Mouse (Mus musculus) hindbrain, postnatal 0 days (tissue): ENCODE data around the gene Gprin2. TPM values are rescaled to one million over a fixed set of nuclear protein-coding genes. Genes with fewer than 3 reads are reported as not detected.

ENCODE experiments used
- ATAC-seq: fragments of 200-750 bp; cut with Nextera tagmentation; 2 replicates; pipeline ENCODE4 v1.8.0; 2017; ENCODE audit warnings: mild to moderate bottlenecking, moderate TSS enrichment, moderate library complexity
- DNase-seq: peaks from one replicate; pipeline ENCODE4 v3.0.0-alpha.2; 2015; ENCODE audit warnings: low spot score
- H3K27ac ChIP-seq: fragments of 300-500 bp; sonication (generic); 2 replicates; pipeline ENCODE4 v1.5.1; 2014; ENCODE audit warnings: mild to moderate bottlenecking
- H3K27me3 ChIP-seq: fragments of 300-500 bp; sonication (generic); 2 replicates; pipeline ENCODE4 v1.6.1; 2014; ENCODE audit warnings: low read length, mixed read lengths; ENCODE audit not compliant: insufficient read depth
- H3K36me3 ChIP-seq: fragments of 300-500 bp; sonication (generic); 2 replicates; pipeline ENCODE4 v1.6.1; 2014; ENCODE audit warnings: low read length, mixed read lengths; ENCODE audit not compliant: insufficient read depth
- H3K4me1 ChIP-seq: fragments of 300-500 bp; sonication (generic); 2 replicates; pipeline ENCODE4 v1.6.1; 2014; ENCODE audit warnings: antibody characterized with exemption, low read length, mixed read lengths; ENCODE audit not compliant: insufficient read depth
- H3K4me2 ChIP-seq: fragments of 300-500 bp; sonication (generic); 2 replicates; pipeline ENCODE4 v1.6.1; 2014; ENCODE audit warnings: low read depth, mild to moderate bottlenecking, low read length, moderate library complexity, mixed read lengths
- H3K4me3 ChIP-seq: fragments of 300-500 bp; sonication (generic); 2 replicates; pipeline ENCODE4 v1.5.1; 2014; ENCODE audit warnings: low read length
- H3K9ac ChIP-seq: fragments of 300-500 bp; sonication (generic); replicated peaks from 2 replicates; pipeline ENCODE4 v1.6.1; 2014; ENCODE audit warnings: mild to moderate bottlenecking, low read length, moderate library complexity, mixed read lengths
- H3K9me3 ChIP-seq: fragments of 300-500 bp; sonication (generic); 2 replicates; pipeline ENCODE4 v1.6.1; 2016; ENCODE audit warnings: low read length, mixed read lengths
- CTCF ChIP-seq: IDR thresholded peaks from 2 replicates; pipeline ENCODE4 v1.5.1; 2016; ENCODE audit warnings: antibody characterized with exemption, control low read depth, low read depth
- WGBS: fragments of 180-500 bp; shearing (Covaris S2); extraction: QIAGEN DNeasy Blood & Tissue Kit; methylation state at CpG from one replicate; pipeline ENCODE4 v1.1.7; 2014; 5-methylcytosine and 5-hydroxymethylcytosine counted together
- polyA plus RNA-seq: library from polyadenylated mRNA; unstranded; fragments of >200 nt; fragmentation: Nextera tagmentation; extraction: Ambion mirVana; gene quantifications from 2 replicates; pipeline ENCODE4 v1.2.1, GENCODE M21; 2015
- total RNA-seq: library from RNA; depleted of rRNA; stranded (reverse); fragments of >200 nt; gene quantifications from 2 replicates; pipeline ENCODE4 v1.2.3, GENCODE M21; 2014

Gprin2 gene
- total and polyA plus RNA-seq, 2 experiments from 2014 or later: 8.1 to 31.7 TPM

DNA sequence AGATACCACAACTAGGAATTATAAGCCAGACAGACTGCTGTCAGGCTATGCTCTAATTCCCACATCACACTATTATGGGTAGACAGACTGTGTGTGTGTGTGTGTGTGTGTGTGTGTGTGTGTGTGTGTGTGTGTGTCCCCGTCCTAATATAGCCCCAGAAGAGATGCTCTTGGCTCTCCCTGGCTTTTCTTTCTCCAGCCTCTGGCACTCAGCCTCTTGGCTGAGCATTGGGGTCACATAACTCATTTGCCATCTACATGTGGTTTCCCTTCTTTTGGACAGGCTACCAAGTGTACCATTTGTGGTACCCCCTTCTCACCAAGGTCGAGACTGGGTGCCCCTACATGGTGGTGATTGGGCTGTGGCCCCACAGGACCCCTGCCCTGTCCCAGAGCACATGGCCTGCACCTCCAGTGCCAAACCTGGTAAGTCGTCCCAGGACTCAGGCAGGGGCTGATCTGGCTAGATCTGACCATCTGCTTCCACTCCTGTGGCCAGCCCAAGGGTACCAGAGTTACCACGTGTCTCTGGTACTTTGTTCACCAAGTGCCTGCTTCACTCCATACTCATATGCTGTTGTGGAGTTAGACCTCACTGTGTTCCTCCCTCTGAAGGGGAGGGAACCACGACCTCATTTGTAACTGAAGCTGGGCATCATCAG lies 20.1 kb upstream of the Gprin2 start:
- DNase-seq (no peak), ATAC-seq (peak; percentile 54)
- H3K27me3 ChIP-seq: no peaks in the 10 kb centered on the region
- peaks cover 3% of the 10 kb centered on the region; the same call in 1 of the 2 replicates for H3K4me1 ChIP-seq
- H3K4me3 ChIP-seq: no peak overlapping the region
- no peak overlapping the region for H3K27ac ChIP-seq
- no peak overlapping the region for H3K9ac ChIP-seq
- 66% methylated on average over 5 of the region's 5 CpGs for WGBS
- no peaks in the 10 kb centered on the region for H3K9me3 ChIP-seq
- H3K4me2 ChIP-seq: no peak overlapping the region
- no peaks in the 10 kb centered on the region for H3K36me3 ChIP-seq
- no peak for TF ChIP-seq CTCF

DNA sequence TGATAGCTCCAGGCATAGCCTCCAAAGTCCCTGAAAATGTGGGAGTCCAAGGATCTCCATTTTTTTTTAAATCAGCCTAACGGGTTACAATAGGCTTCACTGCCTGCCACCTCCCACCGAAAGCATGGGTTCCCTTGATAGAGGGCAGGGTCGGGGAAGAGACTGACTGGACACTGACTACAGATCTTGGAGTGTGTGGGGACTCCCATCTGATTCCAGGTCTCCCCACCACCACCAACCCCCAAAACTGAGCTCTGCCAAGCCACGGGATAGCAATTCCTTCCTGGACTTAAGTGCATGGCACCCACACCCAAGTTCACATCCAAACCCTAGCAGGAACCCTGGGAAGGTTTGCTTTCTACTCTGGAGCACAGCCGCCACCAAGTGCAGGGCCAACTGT lies 19.0 kb upstream of the Gprin2 start:
- H3K27ac ChIP-seq: no peak overlapping the region

DNA sequence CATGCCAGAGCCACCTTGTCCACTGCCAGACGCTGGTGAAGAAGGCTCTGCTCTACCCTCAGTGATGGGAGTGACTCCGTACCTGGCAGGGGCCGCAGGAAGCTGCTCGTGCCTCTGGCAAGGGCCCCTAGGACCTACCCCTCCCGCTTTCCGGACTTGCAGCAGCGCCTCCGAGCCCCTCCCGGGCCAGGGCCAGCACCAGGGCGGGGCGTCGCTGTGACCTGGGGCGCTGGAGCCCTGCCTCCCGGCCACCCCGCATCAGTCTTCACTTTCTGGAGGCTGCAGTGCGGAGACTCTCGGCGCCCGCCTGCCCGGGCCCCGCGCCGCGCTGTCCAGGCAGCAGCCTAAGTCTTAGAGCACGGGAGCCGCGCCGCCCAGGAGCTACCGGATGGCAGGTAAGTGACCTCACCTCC lies 18.3 kb upstream of the Gprin2 start:
- no peak for ATAC-seq
- no peaks in the 10 kb centered on the region for H3K4me1 ChIP-seq
- no peak overlapping the region for H3K27ac ChIP-seq
- H3K36me3 ChIP-seq: no peaks in the 10 kb centered on the region
- H3K9me3 ChIP-seq: no peaks in the 10 kb centered on the region
- no peak overlapping the region for H3K9ac ChIP-seq
- WGBS: 7% methylated on average over 28 of the region's 29 CpGs
- peak overlapping the region; percentile 17 for H3K4me3 ChIP-seq
- no peak for DNase-seq
- no peaks in the 10 kb centered on the region for H3K27me3 ChIP-seq
- H3K4me2 ChIP-seq: peak overlapping the region; percentile 51
- no peak for TF ChIP-seq CTCF

More for the DNA sequence above, 19.0 kb upstream of the Gprin2 start:
- 74% methylated on average over 5 of the region's 5 CpGs for WGBS
- no peaks in the 10 kb centered on the region for H3K4me1 ChIP-seq
- no peak for TF ChIP-seq CTCF
- H3K9me3 ChIP-seq: no peaks in the 10 kb centered on the region
- no peak for DNase-seq
- H3K9ac ChIP-seq: no peak overlapping the region
- no peak for ATAC-seq
- no peaks in the 10 kb centered on the region for H3K27me3 ChIP-seq
- no peak overlapping the region; the same call in 1 of the 2 replicates for H3K4me3 ChIP-seq
- no peak overlapping the region for H3K4me2 ChIP-seq
- no peaks in the 10 kb centered on the region for H3K36me3 ChIP-seq

DNA sequence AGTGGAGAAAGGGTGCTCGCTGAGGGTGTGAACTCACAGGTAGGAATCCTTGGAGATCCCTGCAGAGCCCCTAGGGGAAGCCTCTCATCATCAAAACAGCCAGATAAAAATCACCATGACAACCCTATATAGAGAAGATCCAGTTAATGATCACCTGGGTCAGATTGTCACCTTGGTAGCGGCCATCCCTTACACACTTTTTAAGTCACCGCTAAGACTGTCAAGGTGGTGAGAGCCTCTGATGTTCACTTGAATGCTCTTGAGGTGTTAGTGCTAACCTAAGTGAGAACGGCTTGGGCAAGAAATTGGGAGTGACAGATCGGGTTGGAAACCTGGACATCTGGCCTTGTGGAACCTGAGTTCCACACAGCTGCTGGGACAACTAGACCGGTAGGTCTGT lies 17.8 kb upstream of the Gprin2 start, which contains the start of gene Syt15:
TSS of gene Syt15 (plus strand) at position 301 of the 400 bp plus-strand sequence.
- 77% methylated on average over 6 of the region's 6 CpGs for WGBS
- peak within 1 kb of the TSS; percentile 17 for H3K4me3 ChIP-seq

DNA sequence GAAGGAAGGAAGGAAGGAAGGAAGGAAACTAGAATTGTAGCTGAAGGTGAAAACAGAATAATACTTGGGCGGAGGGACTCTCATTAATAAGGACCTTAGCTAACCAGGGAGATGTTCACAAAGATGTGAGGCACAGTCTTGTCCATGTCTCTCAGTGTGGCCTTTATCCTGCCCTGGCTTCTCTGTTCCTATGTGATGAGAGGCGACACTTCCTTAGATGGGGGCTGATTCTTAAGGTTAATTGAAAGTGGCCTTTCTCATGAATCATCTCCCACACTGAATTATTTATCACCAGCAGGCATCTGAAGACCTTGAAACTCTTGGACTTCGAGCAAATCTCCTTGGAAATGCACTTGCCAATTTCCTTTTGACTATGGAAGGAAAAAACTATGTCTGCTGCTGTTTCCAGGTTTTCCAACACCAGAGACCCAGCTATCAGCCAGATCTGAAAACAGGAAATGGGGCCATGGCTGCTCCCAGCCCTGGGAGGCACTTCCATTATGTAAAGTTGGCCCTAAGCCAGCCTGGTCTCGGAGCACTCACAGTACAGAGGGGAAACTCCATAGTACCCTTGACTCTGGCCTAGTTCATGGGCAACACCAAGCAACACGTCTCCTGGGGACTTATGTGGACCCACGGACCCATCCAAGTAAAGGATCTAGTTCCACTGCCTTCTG lies 14.1 kb upstream of the Gprin2 start:
- Histone ChIP-seq H3K36me3 (no peaks in the 10 kb centered on the region), H3K4me2 (no peak overlapping the region), H3K9ac (no peak overlapping the region), H3K4me1 (no peaks in the 10 kb centered on the region), H3K27me3 (no peaks in the 10 kb centered on the region), H3K27ac (peak overlapping the region; percentile 7; the same call in 1 of the 2 replicates), H3K4me3 (no peak overlapping the region), H3K9me3 (no peaks in the 10 kb centered on the region)
- ATAC-seq (no peak), DNase-seq (peak; percentile 62)
- TF ChIP-seq CTCF: no peak
- WGBS: 46% methylated on average over 6 of the region's 6 CpGs

More for the DNA sequence above, 17.8 kb upstream of the Gprin2 start, which contains the start of gene Syt15:
- TF ChIP-seq CTCF: no peak
- H3K9ac ChIP-seq: no peak within 1 kb of the TSS
- DNase-seq (no peak), ATAC-seq (no peak)
- no peaks in the 10 kb centered on the region for H3K27me3 ChIP-seq
- H3K4me1 ChIP-seq: no peaks in the 10 kb centered on the region
- H3K9me3 ChIP-seq: no peaks in the 10 kb centered on the region
- H3K4me2 ChIP-seq: peak within 1 kb of the TSS; percentile 51
- H3K27ac ChIP-seq: no peak within 1 kb of the TSS
- no peaks in the 10 kb centered on the region for H3K36me3 ChIP-seq

DNA sequence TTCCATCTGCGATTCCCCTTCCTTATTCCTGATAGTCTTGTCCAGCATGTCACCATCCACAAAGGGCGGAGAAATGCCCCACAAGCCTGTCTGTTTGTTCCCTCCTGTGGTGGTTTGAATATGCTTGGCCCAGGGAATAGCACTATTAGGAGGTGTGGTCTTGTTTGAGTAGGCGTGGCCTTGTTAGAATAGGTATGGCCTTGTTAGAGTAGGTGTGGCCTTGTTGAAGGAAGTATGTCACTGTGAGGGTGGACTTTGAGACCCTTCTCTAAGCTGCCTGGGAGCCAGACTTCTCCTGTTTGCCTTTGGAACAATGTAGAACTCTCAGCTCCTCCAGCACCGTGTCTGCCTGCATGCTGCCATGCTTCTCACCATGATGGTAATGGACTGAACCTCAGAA lies 8.5 kb upstream of the Gprin2 start:
- Histone ChIP-seq H3K4me1 (no peaks in the 10 kb centered on the region), H3K36me3 (no peaks in the 10 kb centered on the region), H3K27ac (no peak overlapping the region), H3K4me2 (no peak overlapping the region), H3K9ac (no peak overlapping the region), H3K9me3 (no peaks in the 10 kb centered on the region), H3K4me3 (no peak overlapping the region), H3K27me3 (no peaks in the 10 kb centered on the region)
- DNase-seq: no peak
- ATAC-seq: no peak
- TF ChIP-seq CTCF: no peak
- WGBS: 89% methylated on average over 4 of the region's 4 CpGs

DNA sequence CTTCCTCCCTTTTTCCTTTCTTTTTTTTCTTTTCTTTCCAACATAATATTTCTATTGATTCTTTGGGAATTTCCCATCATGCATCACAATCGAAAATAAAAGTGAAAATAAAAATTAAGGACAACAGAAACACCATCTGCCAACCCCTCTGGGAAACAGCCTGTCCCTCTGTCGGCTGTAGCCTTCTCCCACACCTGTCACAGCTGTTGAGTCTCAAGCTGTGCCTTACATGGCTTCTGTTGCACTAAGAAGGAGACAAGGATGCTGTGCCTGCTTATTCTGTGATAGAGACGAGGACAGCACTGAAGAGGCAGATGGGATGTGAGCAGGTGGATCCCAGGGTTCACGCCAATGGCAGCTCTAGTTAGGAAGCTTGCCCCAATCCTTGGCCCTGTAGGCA lies 7.6 kb upstream of the Gprin2 start:
- no peak overlapping the region for H3K9ac ChIP-seq
- ATAC-seq: no peak
- DNase-seq: no peak

More for the DNA sequence above, 7.6 kb upstream of the Gprin2 start:
- H3K4me2 ChIP-seq: no peak overlapping the region
- no peaks in the 10 kb centered on the region for H3K36me3 ChIP-seq
- H3K27ac ChIP-seq: no peak overlapping the region
- WGBS: 51% methylated on average over 4 of the region's 4 CpGs
- no peak overlapping the region for H3K4me3 ChIP-seq
- TF ChIP-seq CTCF: no peak
- H3K4me1 ChIP-seq: no peaks in the 10 kb centered on the region
- H3K9me3 ChIP-seq: no peaks in the 10 kb centered on the region
- H3K27me3 ChIP-seq: no peaks in the 10 kb centered on the region
